Mouse (Mus musculus): Measurements from ENCODE around the gene Sell.

DNA sequence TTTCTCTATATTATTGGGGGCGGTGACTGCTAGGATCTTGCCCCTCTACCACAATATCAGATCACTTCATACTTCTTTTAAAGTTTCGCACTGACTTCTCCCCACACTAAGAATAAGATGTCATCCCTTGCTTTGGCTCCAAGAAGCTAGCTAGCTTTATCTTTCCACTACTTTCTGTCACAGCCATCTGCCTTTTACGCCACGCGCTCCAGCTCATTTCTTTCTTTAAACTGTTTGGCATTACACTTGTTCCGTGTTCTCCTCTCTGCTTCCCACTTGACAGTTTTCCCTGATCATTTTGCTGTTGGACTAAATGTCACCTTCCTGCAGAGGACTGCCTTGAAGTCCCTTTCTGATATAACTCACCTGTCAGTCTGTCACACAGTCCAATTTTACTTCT is 56.1 kb downstream of the Sell start:
- TF ChIP-seq POLR2A (IDR thresholded peaks at IDR 0.05; ENCODE audit: extremely low read depth, insufficient read depth, low read length) = no peak
- no peak for TF ChIP-seq CTCF (IDR thresholded peaks at IDR 0.05; ENCODE audit: low read depth, low read length)
